Mouse (Mus musculus) neutrophil, adult 5-6 weeks (primary cell): Measurements from ENCODE around the gene D930020B18Rik. TPM values are rescaled to one million over a fixed set of nuclear protein-coding genes. Genes with fewer than 3 reads are reported as not detected.

Experiments
- ATAC-seq: fragments of 151-379, 151-347 bp; 2 replicates; pipeline ENCODE4 v1.8.0; 2017; ENCODE audit warnings: mild to moderate bottlenecking, moderate TSS enrichment; ENCODE audit not compliant: insufficient number of reproducible peaks, poor library complexity, low FRiP score, severe bottlenecking; ENCODE audit errors: extremely low read depth
- total RNA-seq: library from RNA; stranded (forward); fragments of 200-1000 nt; gene quantifications from 2 replicates; pipeline ENCODE4 v1.2.3, GENCODE M21; 2017

Gene D930020B18Rik
- total RNA-seq, 1 experiment from 2014 or later: not detected

DNA sequence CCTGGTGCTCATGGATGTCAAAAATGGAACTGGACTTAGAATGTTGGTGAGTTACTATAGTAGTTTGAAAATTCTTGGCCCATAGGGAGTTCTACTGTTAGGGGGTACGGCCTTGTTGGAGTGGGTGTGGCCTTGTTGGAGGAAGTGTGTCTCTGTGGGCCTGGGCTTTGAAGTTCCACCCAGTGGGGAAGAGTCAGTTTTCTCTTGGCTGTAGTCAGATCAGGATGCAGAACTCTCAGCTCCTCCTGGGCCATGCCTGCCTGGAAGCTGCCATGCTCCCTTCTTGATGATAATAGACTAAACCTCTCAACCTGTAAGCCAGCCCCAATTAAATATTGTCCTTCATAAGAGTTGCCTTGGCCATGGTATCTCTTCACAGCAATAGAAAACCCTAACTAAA lies 7.2 kb upstream of the D930020B18Rik start:
- ATAC-seq: no peak

- no peak for ATAC-seq
Measured at GRCm38 (mm10) chr10:121636276-121636675, 5.1 kb upstream of the D930020B18Rik start.

GRCm38 (mm10) chr10:121639573-121639972 lies 1.8 kb upstream of the D930020B18Rik start:
- no peak for ATAC-seq

GRCm38 (mm10) chr10:121640150-121640930 lies 1.0 kb upstream of the D930020B18Rik start:
- peak; percentile 47; the same call in 1 of the 2 replicates for ATAC-seq

- ATAC-seq: no peak
Measured at GRCm38 (mm10) chr10:121640944-121641271, 480 bp upstream of the D930020B18Rik start.

DNA sequence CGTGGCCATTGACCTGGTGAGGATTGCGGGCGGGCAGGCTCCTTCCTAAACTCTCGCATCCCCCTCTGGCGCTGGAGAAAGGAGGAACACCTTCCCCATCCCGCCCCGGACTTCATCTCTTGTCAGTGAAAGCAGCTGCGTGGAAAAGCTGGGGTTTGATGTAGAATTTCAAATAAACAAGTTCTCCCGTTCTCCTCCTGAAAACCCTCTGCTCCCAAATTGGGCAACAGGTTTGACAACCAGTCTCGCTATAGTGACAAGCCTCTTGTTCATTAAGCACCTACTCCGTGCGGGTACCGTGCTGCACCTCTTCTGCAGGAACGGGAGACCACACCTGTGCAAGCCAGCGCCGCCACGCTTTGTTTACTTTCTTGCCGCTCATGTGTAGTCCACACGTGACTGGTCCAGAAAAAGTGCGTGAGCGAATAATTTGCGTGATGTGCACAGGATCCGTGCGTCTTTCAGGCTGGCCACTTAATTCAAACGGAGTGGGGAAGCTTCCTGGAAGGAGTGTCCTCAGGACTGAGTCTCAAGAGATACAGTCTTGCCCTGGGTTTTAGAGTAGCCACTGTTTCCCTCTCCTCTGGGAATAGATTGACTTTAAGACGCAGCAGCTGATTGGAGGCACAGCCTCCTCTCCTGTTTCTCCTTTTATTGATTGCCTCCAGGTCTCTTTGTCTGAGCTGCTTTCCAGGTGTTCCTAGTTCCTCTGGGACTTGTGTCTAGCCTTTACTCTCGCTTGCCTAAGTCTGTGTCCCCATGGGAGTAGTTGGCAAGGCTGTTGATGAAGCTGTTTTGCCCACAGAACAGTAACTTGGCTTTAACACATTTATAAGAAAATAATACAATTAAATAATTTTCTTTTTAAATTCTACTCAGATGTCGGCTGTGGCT lies 913 bp downstream of the D930020B18Rik start:
- no peak for ATAC-seq

DNA sequence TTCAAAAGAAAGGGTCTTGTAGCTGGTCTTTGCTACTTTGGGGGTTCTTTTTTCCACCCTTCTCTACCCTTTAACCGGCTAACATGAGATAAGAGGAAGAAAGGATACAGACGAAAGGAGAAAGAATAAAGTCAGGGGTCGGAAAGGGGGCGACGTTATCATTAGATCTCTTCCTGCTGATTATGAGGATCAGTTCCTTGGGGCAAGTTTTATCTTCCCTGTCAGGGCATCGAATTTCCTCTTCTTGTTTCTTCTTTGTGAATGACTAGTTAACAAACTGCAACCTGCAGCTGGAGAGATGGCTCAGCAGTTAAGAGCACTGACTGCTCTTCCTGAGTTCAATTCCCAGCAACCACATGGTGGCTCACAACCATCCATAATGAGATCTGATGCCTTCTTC lies 4.9 kb downstream of the D930020B18Rik start:
- no peak for ATAC-seq

DNA sequence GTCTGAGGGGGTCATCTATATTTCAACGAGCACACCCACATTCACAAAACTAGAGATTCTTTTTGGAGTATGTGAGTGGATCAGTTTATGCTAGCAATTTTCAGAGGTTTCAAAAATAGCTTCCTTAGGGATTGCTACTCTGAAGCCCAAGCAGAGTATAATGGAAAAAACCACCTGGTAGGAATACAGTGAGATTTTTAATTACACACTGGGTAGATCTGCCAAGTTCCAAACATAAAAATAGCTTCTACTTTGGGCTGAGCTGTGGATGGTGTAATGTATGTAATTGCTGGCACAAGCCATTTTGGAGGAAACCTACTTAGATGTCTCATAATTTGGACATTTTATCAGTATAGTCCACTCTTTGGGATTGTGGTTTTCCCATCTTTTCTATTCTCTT lies 11.7 kb downstream of the D930020B18Rik start:
- ATAC-seq: no peak

DNA sequence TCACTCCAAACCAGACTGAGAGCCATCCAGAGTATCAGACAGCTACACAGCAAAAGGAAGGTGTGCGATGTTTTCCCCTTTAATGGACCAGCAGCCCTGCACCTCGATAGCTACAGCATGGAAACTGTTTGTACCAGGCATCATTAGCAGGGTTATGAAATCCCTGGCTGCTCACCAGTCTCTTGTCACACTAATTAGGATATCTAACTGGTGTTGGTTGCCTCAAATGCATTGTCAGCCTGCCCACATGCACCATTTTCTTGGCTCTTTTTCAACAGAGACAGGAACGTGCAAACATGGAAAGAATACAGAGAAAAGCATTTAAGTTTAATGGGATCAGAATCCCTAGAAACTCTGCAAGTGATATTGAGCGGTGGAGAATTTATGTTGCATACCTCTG lies 14.5 kb downstream of the D930020B18Rik start:
- ATAC-seq: no peak

DNA sequence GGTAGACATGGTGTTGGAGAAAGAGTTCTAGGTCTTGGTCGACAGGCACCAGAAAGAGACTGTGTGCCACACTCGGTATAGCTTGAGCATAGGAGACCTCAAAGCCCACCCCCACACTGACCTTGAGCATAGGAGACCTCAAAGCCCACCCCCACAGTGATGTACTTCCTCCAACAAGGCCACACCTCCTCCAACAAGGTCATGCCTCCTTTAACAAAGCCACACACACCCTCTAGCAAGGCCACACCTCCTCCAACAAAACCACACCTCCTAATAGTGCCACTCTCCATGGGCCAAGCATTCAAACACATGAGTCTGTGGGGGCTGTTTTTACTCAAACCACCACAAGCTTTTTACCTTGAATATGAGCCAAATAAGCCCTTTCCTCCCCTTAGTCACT lies 21.3 kb downstream of the D930020B18Rik start:
- no peak for ATAC-seq

DNA sequence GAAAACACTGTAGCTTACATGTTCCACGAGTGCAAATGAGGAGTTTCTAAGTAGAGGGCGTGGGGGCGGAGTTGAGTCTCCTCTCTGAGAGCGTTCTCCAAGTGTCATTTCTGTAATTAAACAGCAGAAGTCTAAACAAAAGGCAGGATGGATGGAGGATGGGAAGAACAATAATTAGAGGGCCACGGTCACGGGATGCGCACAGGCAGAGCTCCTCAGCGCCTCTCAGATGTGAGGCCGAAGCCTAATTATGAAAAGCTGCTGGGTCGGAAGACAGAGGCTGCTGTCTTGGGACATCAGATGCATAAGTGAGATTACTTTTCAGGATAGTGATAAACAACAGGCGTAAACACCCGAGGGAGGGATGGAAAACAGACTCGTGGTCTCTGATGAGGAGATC lies 22.2 kb downstream of the D930020B18Rik start:
- ATAC-seq: no peak

DNA sequence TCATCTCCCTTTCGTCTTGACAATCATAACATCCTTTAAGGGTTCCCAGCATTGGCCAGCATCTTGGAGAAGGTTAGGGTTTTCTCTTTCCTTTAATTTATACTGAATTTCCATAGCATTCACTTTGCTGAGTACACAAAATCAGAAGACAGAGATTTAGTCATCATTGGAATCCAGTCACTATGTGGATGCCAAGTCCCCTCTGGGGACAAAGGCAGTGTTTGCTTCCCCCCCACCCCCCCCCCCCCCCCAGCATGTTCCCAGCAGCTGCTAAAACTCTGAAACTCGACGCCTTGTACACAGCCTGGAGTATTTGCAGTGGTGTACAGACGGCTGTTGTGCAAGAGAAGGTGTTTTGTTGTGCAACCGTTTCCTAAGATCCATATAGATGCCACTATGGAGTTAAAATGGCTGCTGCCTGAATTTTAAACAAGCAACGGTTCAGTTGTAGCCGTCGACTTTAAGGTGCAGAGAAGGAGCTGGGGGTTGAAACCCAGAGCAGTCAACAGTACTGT lies 24.3 kb downstream of the D930020B18Rik start:
- no peak for ATAC-seq

DNA sequence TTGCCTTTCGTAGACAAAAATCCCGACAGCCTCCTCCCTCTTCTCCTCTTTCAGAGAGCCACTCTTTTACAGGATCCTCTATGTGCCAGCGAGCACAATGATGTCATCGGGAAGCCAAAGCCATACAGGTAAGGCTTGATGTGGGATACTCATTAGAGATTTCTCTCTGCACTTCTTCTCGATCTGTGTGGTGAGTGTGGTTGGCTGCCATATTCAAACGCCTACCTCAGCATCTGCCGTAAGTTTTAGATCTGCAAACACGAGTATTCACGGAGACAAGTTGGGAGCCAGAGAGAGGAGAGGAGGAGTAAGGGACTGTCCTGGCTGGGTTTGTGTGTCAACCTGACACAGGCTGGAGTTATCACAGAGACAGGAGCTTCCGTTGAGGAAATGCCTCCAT lies 27.7 kb downstream of the D930020B18Rik start:
- ATAC-seq: no peak

DNA sequence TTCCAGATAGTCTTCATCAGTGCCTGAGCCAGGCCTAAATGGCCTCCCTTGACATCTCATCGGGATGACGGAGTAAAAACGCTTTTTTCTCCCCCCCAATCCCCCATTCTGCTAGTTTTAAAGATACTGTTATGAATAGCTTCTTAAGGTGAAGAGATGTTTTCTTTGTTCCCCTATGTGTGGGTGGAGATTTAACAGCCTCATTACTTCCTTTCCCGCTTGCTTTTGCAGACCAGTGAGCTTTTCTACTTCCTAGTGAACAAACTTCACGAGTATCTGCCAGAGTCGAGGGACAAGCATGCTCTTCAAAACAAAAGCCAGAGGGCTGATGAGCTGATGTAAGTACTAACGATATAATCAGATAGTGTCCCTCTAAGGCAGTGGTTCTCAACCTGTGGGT lies 35.6 kb downstream of the D930020B18Rik start:
- ATAC-seq: no peak

DNA sequence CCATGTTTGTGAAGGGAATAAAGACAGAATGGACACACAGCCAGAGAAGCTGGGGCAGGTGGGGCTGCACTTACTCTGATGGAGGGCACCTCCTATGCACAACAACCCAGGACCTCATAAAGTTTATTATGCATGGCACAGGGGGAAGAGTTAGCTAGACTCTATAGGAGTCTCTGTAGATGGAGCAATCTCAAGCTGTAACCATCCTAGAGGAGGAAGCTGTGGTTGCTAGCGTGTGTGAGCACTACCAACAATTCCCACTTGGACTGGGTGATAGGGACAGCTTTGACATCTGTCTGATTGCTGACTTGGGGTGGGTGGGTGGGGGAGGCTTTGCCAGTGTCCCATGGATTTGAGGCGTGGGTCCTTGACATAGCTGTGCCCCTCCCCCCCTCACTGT lies 39.5 kb downstream of the D930020B18Rik start:
- ATAC-seq: no peak

DNA sequence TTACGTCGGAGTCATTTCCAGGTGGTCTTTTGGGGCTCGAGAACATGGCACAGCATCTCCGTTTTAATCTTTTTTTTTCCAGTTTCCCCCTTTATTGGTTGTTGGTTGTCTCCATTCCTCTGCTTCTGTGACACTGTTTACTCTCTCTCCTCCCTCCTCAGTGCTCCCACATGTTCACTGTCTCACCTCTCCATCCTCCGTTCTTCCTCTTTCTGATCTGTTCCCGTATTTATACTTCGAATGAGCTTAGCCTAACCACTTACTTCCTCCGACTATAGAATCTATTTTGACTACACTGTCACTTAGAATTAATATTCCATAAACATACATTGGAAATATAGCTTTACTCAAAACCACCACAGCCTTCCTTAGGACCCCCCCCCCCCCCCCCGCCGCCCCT lies 41.2 kb downstream of the D930020B18Rik start:
- no peak for ATAC-seq

DNA sequence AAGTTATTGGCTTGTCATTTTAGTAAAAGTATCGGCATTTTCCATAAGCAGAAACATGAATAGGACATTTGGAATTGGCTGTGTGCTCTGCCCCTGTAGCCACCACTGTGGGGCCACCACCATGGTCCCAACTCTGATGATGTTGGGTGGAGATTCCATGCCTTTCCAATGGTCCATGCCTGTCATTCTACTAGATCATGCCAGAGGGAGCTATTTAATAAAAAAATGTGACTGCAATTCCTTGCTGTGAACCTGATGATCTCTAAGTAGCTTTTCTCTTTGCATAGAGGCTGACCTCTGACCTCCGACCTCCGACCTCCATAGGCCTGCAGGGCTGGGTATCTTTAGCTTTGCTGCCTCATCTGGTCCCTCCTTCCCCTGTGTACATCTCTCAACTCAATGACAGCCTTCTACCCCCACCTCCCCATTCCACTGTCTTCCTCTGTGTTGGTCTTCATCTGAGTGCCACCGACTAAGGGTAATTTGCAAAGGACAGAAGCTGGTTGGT lies 44.8 kb downstream of the D930020B18Rik start:
- no peak for ATAC-seq

DNA sequence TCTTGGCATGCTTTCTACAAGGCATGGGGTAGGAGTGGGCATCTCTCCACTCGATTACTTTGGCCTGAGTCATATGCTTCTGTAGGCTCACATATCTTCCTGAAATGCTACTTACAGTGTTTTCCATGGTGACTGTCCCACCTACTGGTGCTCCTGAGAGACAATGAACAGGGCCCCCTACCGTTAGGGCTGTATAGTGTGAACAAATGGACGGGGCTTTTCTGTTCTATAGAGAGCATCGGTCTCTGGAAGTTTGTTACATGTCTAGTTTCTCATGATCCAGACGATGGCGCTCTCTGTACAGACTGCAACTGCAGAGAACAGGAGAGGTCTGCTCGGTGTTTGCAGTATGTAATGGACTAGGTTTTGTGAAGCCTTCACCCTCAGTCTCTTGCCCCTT lies 46.1 kb downstream of the D930020B18Rik start:
- no peak for ATAC-seq

DNA sequence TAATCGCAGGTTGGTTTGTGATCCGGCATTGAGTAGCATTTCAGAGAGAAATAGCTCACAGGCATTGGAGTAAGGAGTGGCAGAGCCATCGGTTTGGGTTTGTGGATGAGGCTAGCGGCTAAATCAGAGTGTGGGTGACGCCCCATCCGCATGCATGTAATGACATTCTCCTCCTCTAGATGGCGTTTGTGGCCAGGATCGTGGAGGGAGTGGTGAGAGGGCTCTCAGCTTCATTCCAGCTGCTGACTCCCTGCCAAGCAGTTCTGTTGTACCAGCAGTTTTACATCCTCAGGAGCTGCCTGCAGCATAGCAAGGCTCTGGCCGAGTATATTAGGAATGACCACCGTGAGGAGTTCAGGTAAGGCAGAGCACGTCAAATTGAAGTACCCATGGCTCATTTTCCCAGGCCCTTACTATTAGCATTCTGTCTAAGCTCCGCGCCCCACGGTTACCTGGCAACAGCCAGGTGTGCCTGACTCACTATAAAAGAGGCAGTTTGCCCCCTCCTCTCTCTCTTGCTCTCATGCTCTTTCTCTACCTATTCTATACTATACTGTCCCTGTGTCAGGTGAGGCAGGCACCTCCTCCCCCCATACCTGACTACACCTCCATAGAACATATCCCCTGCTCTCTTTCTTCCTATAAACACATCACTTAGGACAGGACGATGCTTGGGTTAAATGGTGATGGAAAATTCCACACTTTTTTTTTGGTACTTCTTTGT lies 48.4 kb downstream of the D930020B18Rik start:
- ATAC-seq: 0 out of 2 replicates have a peak, but pooled peaks have one; percentile 48
